Mouse (Mus musculus): Measurements from ENCODE around the gene Fez2.

DNA sequence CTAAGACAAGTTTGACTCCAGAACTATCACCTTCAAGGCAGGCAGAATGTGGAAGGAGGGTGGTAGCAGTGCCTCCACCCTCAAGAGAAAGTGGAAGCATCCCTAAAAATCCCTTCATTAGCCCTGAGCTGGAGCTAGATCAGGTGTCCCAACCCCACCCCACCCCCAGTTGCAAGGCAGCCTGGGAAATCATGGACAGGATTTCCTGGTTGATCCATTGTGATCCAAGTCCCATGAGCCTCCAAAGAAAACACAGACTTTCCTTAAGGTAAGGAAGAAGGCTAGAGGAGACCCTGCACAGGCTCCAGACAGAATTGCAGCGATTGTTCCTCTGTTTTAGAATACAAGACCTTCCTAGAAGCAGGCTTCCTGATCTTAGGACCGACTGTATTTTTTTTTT is 63.5 kb downstream of the Fez2 start:
- TF ChIP-seq POLR2A (IDR thresholded peaks at IDR 0.05; ENCODE audit: control insufficient read depth, extremely low read depth, insufficient read depth, low read length, poor library complexity) (no peak), CTCF (IDR thresholded peaks at IDR 0.05; ENCODE audit: borderline replicate concordance, control insufficient read depth, extremely low read depth, insufficient read depth, low read length, poor library complexity) (no peak)

Data from thymus, adult 2 months (tissue).